Mouse (Mus musculus) common myeloid progenitor, adult 5-6 weeks (primary cell): ENCODE results near the gene Gm47791. TPM values are rescaled to one million over a fixed set of nuclear protein-coding genes. Genes with fewer than 3 reads are reported as not detected.
A peak's percentile ranks its signal among the peaks of the same experiment; 100 is the strongest.

Experiments
- ATAC-seq: replicated peaks from 2 replicates; pipeline ENCODE4 v1.8.0; 2016; ENCODE audit warnings: low read depth, mild to moderate bottlenecking, moderate TSS enrichment, inconsistent platforms; ENCODE audit not compliant: poor library complexity, severe bottlenecking
- total RNA-seq: library from RNA; stranded (forward); fragments of 200-1000, 187-1606 nt; gene quantifications from 2 replicates; pipeline ENCODE4 v1.2.3, GENCODE M21; 2017

Gene Gm47791
- not detected in 2 replicates for total RNA-seq

- no peak for ATAC-seq
These were observed at the start of gene Gm47791 for GRCm38 (mm10) chr1:82771022-82771586. TSS of gene Gm47791 (minus strand) at chr1:82771243.

- no peak for ATAC-seq
These were observed 49.7 kb upstream of the Gm47791 start for GRCm38 (mm10) chr1:82820626-82821186.

GRCm38 (mm10) chr1:82820179-82820578, 49.1 kb upstream of the Gm47791 start:
- ATAC-seq, result no peak

GRCm38 (mm10) chr1:82819366-82819765, 48.3 kb upstream of the Gm47791 start:
- no peak for ATAC-seq

- peak; percentile 85 for ATAC-seq
These were observed 45.1 kb upstream of the Gm47791 start for GRCm38 (mm10) chr1:82815941-82816716.

GRCm38 (mm10) chr1:82811766-82812165, 40.7 kb upstream of the Gm47791 start:
- ATAC-seq, result no peak

- ATAC-seq, result no peak
These were observed 37.5 kb upstream of the Gm47791 start for GRCm38 (mm10) chr1:82808564-82808963.

GRCm38 (mm10) chr1:82807206-82807605, 36.2 kb upstream of the Gm47791 start:
- no peak for ATAC-seq

GRCm38 (mm10) chr1:82806391-82806790, 35.3 kb upstream of the Gm47791 start:
- no peak for ATAC-seq

- ATAC-seq, result no peak
These were observed 33.0 kb upstream of the Gm47791 start for GRCm38 (mm10) chr1:82804059-82804458.

GRCm38 (mm10) chr1:82803608-82804007, 32.6 kb upstream of the Gm47791 start:
- no peak for ATAC-seq

- no peak for ATAC-seq
These were observed 30.2 kb upstream of the Gm47791 start for GRCm38 (mm10) chr1:82801105-82801783.

- peak; percentile 69 for ATAC-seq
These were observed 27.9 kb upstream of the Gm47791 start for GRCm38 (mm10) chr1:82798922-82799321.

- ATAC-seq, result peak; percentile 40
These were observed 27.3 kb upstream of the Gm47791 start for GRCm38 (mm10) chr1:82798304-82798703.

GRCm38 (mm10) chr1:82797088-82797487, 26.0 kb upstream of the Gm47791 start:
- no peak for ATAC-seq

- ATAC-seq, result peak; percentile 40
These were observed 24.8 kb upstream of the Gm47791 start for GRCm38 (mm10) chr1:82795702-82796443.

GRCm38 (mm10) chr1:82795211-82795610, 24.2 kb upstream of the Gm47791 start:
- no peak for ATAC-seq

- no peak for ATAC-seq
These were observed 22.9 kb upstream of the Gm47791 start for GRCm38 (mm10) chr1:82793986-82794385.

- ATAC-seq, result no peak
These were observed 22.1 kb upstream of the Gm47791 start for GRCm38 (mm10) chr1:82793110-82793509.

- no peak for ATAC-seq
These were observed 21.2 kb upstream of the Gm47791 start for GRCm38 (mm10) chr1:82792238-82792637.
